Mouse (Mus musculus) midbrain, postnatal 0 days (tissue): ENCODE results near the gene 1700019D03Rik. TPM values are rescaled to one million over a fixed set of nuclear protein-coding genes. Genes with fewer than 3 reads are reported as not detected.
A peak's percentile ranks its signal among the peaks of the same experiment; 100 is the strongest.

Experiments
- ATAC-seq: fragments of 200-750 bp; cut with Nextera tagmentation; 2 replicates; pipeline ENCODE4 v1.8.0; 2017; ENCODE audit warnings: moderate number of reproducible peaks, mild to moderate bottlenecking, moderate TSS enrichment, moderate library complexity; ENCODE audit not compliant: low FRiP score
- DNase-seq: peaks from one replicate; pipeline ENCODE4 v3.0.0-alpha.2; 2015; ENCODE audit warnings: low spot score
- H3K27ac ChIP-seq: fragments of 300-500 bp; sonication (generic); 2 replicates; pipeline ENCODE4 v1.5.1; 2014; ENCODE audit warnings: low read depth, mild to moderate bottlenecking, low read length, mixed read lengths
- H3K27me3 ChIP-seq: fragments of 300-500 bp; sonication (generic); 2 replicates; pipeline ENCODE4 v1.6.1; 2014; ENCODE audit warnings: low read length, control low read depth, mixed read lengths; ENCODE audit not compliant: insufficient read depth
- H3K36me3 ChIP-seq: fragments of 300-500 bp; sonication (generic); 2 replicates; pipeline ENCODE4 v1.6.1; 2014; ENCODE audit warnings: low read length, control low read depth, mixed read lengths; ENCODE audit not compliant: insufficient read depth
- H3K4me1 ChIP-seq: fragments of 300-500 bp; sonication (generic); 2 replicates; pipeline ENCODE4 v1.6.1; 2014; ENCODE audit warnings: mild to moderate bottlenecking, control low read depth, antibody characterized with exemption, low read length, mixed read lengths; ENCODE audit not compliant: insufficient read depth
- H3K4me2 ChIP-seq: fragments of 300-500 bp; sonication (generic); 2 replicates; pipeline ENCODE4 v1.6.1; 2014; ENCODE audit warnings: low read depth, mild to moderate bottlenecking, low read length, mixed read lengths; ENCODE audit not compliant: poor library complexity, severe bottlenecking
- H3K4me3 ChIP-seq: fragments of 300-500 bp; sonication (generic); 2 replicates; pipeline ENCODE4 v1.5.1; 2014; ENCODE audit warnings: low read depth, mild to moderate bottlenecking, low read length, moderate library complexity
- H3K9ac ChIP-seq: fragments of 300-500 bp; sonication (generic); replicated peaks from 2 replicates; pipeline ENCODE4 v1.6.1; 2014; ENCODE audit warnings: mild to moderate bottlenecking, low read length, moderate library complexity, mixed read lengths; ENCODE audit not compliant: poor library complexity, severe bottlenecking
- H3K9me3 ChIP-seq: fragments of 300-500 bp; sonication (generic); 2 replicates; pipeline ENCODE4 v1.6.1; 2016; ENCODE audit warnings: low read length, control low read depth
- CTCF ChIP-seq: IDR thresholded peaks from 2 replicates; pipeline ENCODE4 v1.5.1; 2016; ENCODE audit warnings: antibody characterized with exemption, mild to moderate bottlenecking
- WGBS: fragments of 180-500 bp; shearing (Covaris S2); extraction: QIAGEN DNeasy Blood & Tissue Kit; methylation state at CpG from one replicate; pipeline ENCODE4 v1.1.7; 2014; 5-methylcytosine and 5-hydroxymethylcytosine counted together
- polyA plus RNA-seq: library from polyadenylated mRNA; unstranded; fragments of >200 nt; fragmentation: Nextera tagmentation; extraction: Ambion mirVana; gene quantifications from 2 replicates; pipeline ENCODE4 v1.2.1, GENCODE M21; 2015
- total RNA-seq: library from RNA; depleted of rRNA; stranded (reverse); fragments of >200 nt; gene quantifications from 2 replicates; pipeline ENCODE4 v1.2.3, GENCODE M21; 2014

Gene 1700019D03Rik
- total and polyA plus RNA-seq, 2 experiments from 2014 or later, result 2.6 to 6.1 TPM

- no peaks in the 10 kb centered on the region for H3K36me3 ChIP-seq
- no peak overlapping the region for H3K4me2 ChIP-seq
- WGBS, result 87% methylated on average over 2 of the region's 2 CpGs
- H3K4me3 ChIP-seq, result no peak overlapping the region
- H3K27me3 ChIP-seq, result no peaks in the 10 kb centered on the region
- no peaks in the 10 kb centered on the region for H3K9me3 ChIP-seq
- no peak for ATAC-seq
- no peak for DNase-seq
- no peaks in the 10 kb centered on the region for H3K4me1 ChIP-seq
- H3K27ac ChIP-seq, result no peak overlapping the region
- no peak for TF ChIP-seq CTCF
- H3K9ac ChIP-seq, result no peak overlapping the region
Observed at GRCm38 (mm10) chr1:52963097-52963496, 56.9 kb downstream of the 1700019D03Rik start.

DNA sequence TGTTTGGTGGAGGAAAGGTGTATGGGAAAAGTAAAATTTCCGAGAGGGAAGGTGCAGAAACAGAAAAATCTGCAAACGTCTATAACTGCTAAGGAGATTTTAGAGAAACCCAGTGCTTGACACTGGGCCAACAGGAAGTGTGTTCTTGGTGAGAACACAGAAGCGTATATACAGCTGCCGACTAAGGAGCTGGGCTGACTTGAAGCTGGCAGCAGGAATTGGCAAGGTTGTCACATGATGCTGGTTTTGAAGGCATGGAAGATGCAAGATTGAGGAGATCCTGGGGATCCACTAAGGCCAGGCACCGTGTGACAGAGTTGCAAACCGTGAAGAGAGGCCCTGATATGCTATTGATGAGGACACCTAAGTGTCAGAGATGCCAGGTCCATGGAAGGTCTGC is 59.8 kb downstream of the 1700019D03Rik start:
- Histone ChIP-seq H3K36me3 (no peaks in the 10 kb centered on the region), H3K27ac (no peak overlapping the region), H3K4me3 (no peak overlapping the region), H3K27me3 (no peaks in the 10 kb centered on the region), H3K9ac (no peak overlapping the region), H3K4me2 (no peak overlapping the region), H3K9me3 (no peaks in the 10 kb centered on the region), H3K4me1 (no peaks in the 10 kb centered on the region)
- no peak for TF ChIP-seq CTCF
- WGBS, result 82% methylated on average over 6 of the region's 6 CpGs
- DNase-seq (no peak), ATAC-seq (no peak)

DNA sequence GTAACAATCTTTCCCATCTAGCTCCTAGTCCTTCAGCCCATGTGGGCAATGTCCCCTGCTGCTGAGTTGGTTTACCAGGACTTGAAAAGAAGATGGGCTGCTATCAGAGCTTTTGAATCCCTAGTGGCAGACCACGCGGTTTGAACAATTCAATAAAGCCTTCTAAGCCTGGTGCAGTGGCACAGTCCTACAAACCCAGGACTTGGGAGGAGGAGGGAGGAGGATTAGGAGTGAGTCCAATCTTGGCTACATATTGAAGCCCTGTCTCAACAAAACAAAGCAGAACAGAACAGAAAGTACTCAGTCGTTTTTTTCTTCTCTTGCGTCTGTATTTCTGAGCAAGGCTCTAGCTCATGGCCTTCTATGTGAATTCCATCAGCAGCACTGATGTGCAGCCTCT is 63.2 kb downstream of the 1700019D03Rik start:
- H3K4me1 ChIP-seq, result peaks cover 4% of the 10 kb centered on the region; the same call in 1 of the 2 replicates
- no peaks in the 10 kb centered on the region for H3K9me3 ChIP-seq
- DNase-seq (no peak), ATAC-seq (no peak)
- no peaks in the 10 kb centered on the region for H3K36me3 ChIP-seq
- WGBS, result 50% methylated on average over 4 of the region's 4 CpGs
- H3K4me3 ChIP-seq, result no peak overlapping the region
- no peaks in the 10 kb centered on the region for H3K27me3 ChIP-seq
- no peak overlapping the region for H3K4me2 ChIP-seq
- no peak overlapping the region for H3K27ac ChIP-seq
- TF ChIP-seq CTCF, result no peak
- H3K9ac ChIP-seq, result no peak overlapping the region

- Histone ChIP-seq H3K27me3 (no peaks in the 10 kb centered on the region), H3K4me2 (no peak overlapping the region), H3K36me3 (no peaks in the 10 kb centered on the region), H3K9ac (no peak overlapping the region), H3K27ac (no peak overlapping the region), H3K9me3 (no peaks in the 10 kb centered on the region), H3K4me3 (no peak overlapping the region), H3K4me1 (peaks cover 4% of the 10 kb centered on the region; the same call in 1 of the 2 replicates)
- peak; percentile 48 for TF ChIP-seq CTCF
- DNase-seq (peak; percentile 23), ATAC-seq (no peak)
- WGBS, result 43% methylated on average over 6 of the region's 6 CpGs
Observed at GRCm38 (mm10) chr1:52955102-52955501, 64.9 kb downstream of the 1700019D03Rik start.

GRCm38 (mm10) chr1:52954456-52954855 is 65.5 kb downstream of the 1700019D03Rik start:
- no peak for ATAC-seq
- Histone ChIP-seq H3K4me3 (no peak overlapping the region), H3K27ac (no peak overlapping the region), H3K27me3 (no peaks in the 10 kb centered on the region), H3K36me3 (no peaks in the 10 kb centered on the region), H3K9ac (no peak overlapping the region), H3K9me3 (no peaks in the 10 kb centered on the region), H3K4me1 (peaks cover 4% of the 10 kb centered on the region; the same call in 1 of the 2 replicates), H3K4me2 (no peak overlapping the region)
- no peak for DNase-seq
- 83% methylated on average over 2 of the region's 2 CpGs for WGBS
- TF ChIP-seq CTCF, result no peak

GRCm38 (mm10) chr1:52953548-52953947 is 66.4 kb downstream of the 1700019D03Rik start:
- Histone ChIP-seq H3K27ac (no peak overlapping the region), H3K36me3 (no peaks in the 10 kb centered on the region), H3K27me3 (no peaks in the 10 kb centered on the region), H3K4me2 (peak overlapping the region; percentile 95), H3K9ac (peak overlapping the region; percentile 63), H3K9me3 (no peaks in the 10 kb centered on the region), H3K4me1 (peaks cover 4% of the 10 kb centered on the region; the same call in 1 of the 2 replicates), H3K4me3 (peak overlapping the region; percentile 51)
- 18% methylated on average over 4 of the region's 4 CpGs for WGBS
- no peak for TF ChIP-seq CTCF
- no peak for ATAC-seq
- DNase-seq, result no peak
